Mouse (Mus musculus) heart, adult 2 months (tissue): ENCODE data around the gene Olfr15.

ENCODE experiments used
- CTCF ChIP-seq: fragments of 200-600 bp; IDR thresholded peaks from 2 replicates; pipeline ENCODE4 v1.8.1; 2022; ENCODE audit warnings: antibody characterized with exemption, mild to moderate bottlenecking, moderate library complexity
- EP300 ChIP-seq: fragments of 200-500 bp; IDR thresholded peaks from 2 replicates; pipeline ENCODE4 v1.6.1; 2011; ENCODE audit warnings: low read depth, low read length, control low read depth; ENCODE audit not compliant: insufficient read depth
- POLR2A ChIP-seq: fragments of 200-500 bp; IDR thresholded peaks from 2 replicates; pipeline ENCODE4 v1.6.1; 2011; ENCODE audit warnings: mild to moderate bottlenecking, low read depth, low read length, control low read depth; ENCODE audit not compliant: insufficient read depth

DNA sequence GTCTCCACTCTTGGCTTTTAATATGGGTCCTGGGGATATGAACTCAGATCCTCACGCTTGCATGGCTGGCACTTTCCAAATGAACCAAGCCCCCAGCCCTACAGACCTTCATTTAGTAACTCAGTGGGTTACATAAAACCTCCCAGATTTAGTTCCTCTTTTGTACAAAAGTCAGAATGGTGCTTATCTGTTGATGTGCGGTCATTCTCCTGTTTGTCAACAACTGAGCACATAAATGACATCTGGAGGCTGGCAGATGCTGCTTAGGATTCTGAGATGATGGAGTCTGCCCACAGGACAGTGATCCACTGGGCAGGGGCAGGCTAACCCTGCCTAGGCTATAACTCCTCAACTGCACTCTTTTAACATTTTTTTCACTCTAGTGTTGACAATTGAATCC lies 951 bp upstream of the Olfr15 start:
- no peak for TF ChIP-seq CTCF
- TF ChIP-seq EP300, result no peak
- TF ChIP-seq POLR2A, result no peak
